Mouse (Mus musculus) common myeloid progenitor, adult 5-6 weeks (primary cell): ENCODE measurements around the gene Shroom3. TPM values are rescaled to one million over a fixed set of nuclear protein-coding genes. Genes with fewer than 3 reads are reported as not detected.

Source experiments
- ATAC-seq: replicated peaks from 2 replicates; pipeline ENCODE4 v1.8.0; 2016; ENCODE audit warnings: low read depth, mild to moderate bottlenecking, moderate TSS enrichment, inconsistent platforms; ENCODE audit not compliant: poor library complexity, severe bottlenecking
- total RNA-seq: library from RNA; stranded (forward); fragments of 200-1000, 187-1606 nt; gene quantifications from 2 replicates; pipeline ENCODE4 v1.2.3, GENCODE M21; 2017

The Shroom3 gene
- total RNA-seq, 1 experiment from 2014 or later, result 0.05 TPM

DNA sequence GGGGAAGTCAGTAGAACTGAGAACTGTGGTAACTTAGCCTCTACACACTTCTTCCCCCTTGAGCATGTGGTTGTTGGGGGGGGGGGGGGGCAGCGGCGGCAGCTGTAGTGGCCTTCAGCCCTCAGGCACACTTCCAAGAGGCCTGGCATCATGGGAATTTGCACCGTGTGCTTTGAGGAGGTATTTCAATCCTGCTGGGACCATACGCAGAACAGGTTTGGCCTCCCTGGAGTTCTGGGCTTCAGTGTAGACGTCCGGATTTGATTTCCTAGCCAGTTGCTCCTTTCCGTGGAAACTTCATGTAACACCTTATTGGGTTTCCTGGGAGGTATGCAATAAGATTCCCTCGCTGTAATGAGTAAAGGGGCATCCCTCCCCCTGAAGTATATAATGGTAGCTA is 105.8 kb downstream of the Shroom3 start:
- ATAC-seq, result no peak

DNA sequence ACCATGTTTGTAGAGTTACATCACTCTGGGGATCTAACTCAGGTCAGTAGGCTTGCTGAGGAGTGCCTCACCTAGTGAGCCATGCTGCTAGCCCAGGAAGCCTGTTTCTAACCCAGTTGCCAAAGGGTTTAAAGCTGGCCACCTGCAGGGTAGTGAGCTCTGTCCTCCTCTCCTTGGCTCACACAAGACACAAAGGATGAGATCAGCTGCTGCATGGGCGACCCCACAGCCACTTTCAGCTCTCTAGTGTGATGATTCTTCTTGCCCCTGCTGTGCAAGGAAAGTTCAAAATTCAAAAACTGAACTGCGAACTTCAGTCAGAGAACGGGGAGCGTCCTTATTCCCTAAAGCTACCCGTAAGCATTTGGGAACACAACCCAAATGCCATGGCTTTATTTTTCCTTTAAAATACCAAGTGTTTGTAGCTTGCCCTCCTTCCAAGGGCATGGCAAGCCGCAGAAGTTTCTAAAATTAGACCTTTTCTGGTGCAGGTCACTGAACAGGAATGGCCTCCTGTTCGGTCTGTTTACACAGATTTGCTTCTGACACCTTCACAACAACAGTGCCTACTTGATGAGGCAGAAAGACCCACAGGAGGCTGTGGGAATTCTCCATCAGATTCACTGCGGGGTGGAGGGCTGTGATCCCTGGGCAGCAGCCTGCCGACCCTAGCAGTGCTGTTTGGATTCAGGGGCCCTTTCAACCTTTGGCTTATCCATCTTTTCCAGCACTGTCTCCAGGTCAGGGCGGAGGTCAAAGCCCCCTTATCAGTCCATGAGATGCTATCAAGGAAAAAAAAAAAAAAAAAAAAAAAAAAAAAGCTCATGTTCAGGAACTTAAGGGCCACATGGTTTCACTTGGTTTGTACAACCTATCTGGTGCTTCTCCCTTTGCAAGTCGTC is 113.1 kb downstream of the Shroom3 start:
- no peak for ATAC-seq

DNA sequence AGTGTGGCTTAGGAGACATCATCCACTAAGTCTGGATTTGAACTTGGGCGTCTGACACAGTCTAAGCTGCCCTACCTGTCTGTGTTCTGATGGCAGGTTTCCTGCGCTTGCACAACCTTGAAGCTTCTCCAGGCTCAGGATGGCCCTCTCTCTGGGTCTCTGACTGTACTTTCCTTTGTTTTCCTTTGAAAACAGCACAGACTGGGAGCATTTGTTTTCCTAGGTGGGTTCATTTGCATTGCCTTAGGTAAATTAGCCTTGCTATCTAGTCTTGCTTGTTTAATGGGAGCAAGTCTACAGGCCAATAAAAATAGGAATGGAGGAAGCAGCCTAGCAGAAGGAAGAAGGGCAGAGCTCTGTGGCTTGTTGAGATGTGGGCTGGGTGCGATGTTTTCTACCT is 114.7 kb downstream of the Shroom3 start:
- no peak for ATAC-seq

DNA sequence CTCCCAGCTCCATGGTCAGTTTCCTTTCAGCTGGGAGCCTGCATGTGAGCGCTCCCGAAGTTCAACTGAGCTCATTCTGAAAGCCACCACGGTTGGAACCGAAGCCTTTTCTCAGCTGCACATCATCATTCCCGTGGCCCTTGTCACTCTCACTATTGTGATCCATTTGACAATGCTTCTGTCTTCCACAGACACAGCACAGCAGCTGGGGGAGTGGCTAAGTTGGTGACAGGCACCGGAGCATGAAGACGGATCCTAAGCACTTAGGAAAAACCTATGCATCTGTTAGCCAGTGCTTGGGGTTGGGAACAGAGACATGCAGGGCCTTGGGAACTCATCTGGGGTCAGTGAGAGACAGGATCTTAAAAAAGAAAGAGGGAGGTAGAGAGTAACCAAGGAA is 121.1 kb downstream of the Shroom3 start:
- no peak for ATAC-seq

DNA sequence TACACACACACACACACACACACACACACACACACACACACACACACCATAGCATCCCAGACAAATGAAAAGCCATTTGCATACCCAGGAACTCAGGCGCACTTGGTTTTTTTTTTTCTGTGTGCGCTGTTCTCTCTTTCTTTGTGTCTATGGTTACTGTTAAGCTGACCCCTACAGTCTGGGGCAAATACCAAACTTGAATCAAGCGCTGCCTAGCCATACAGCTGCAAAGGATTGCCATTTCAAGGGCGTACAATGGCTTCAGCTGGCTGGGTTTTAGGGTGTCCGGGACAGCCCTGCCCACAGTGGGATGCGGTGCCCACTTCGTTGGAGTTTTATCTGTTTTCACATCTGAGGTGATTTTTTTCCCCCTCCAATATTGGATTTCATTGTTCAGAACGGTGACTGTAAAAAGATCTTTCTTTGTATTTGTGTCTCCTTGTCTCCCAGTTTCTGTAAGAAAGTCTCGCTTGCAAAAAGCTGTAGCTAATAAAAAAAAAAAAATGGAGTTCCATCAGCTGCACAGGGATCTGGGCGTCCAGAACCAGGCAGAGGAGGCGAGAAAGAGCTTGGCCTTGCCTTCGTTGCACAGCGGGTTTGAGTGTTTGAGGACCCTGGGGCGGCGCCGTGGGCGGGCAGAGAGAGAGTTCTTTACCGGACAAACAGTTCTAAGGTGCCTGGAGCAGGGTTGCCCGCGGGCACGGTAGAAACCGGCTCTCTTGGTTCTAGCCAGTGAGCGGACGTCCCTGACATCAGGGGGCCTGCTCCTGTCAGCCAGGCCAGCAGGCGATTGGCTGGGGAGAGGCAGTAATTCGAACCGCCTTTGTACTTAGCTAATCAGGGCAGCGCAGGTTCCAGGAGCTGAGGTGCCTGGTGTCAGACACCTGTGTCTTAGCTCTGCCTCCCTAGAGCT is 125.5 kb downstream of the Shroom3 start:
- peak; percentile 73 for ATAC-seq

DNA sequence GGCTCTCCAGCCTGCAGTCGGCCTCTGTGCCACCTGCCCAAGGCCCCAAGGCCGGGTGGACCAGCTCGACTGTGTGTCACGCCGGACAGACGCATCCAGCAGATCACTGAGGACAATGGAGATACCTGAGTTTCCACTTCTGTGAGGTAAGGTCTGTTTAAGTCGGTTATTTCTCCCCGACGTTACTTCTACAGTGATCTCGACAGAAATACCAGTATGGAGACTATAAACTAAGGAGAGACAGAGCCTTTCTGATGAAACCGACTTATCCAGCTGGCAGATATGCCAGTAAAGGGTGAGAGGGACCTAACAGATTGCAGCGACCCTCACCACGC is 126.1 kb downstream of the Shroom3 start:
- ATAC-seq, result no peak

DNA sequence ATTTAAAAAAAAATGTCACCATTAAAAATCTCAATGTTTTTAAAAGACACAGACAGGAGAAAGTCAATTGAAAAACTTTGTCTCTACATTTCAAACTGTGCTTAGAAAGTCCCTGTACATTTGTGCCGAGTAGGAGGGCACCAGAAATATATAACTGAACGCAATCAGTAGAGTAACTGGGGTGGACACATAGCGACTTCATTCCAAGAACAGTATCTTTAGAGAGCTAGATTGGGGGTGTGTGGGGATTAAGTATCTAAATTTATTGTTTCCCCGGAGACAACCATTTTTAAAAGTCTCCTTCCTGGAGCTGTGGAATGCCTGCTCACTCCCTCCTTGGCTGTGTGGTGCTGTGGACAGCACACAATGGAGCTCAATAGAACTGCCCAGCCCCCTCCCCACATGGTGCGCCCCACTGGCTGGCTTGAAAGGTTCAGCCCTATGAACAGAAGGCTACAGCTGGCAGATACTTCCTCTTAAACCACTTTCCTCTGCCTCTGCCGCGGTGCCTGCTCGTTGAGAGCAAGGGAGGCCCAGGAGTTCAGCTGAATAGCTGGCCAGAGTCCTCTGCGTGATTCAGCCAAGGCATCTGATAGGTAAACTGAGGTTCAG is 127.8 kb downstream of the Shroom3 start:
- peak; percentile 48; the same call in 1 of the 2 replicates for ATAC-seq

DNA sequence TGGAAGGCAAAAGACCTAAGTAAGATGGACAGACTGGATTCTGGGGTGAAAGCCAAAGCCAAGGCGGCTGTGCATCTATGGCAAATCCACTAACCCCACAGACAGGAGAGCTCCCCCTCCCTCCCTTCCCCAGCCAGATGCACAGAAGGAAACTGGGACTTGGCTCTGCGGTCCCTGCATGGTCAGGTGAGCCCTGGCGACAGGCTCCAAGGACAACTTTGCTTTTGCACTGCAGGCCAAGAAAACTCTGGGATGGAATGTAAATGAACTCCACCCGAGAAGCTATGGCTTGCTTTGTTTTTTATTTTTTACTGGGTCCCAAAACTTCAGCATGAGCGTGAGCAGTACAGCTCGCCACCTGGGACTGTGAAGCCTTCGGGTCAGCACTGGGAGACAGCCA is 128.5 kb downstream of the Shroom3 start:
- ATAC-seq, result no peak

DNA sequence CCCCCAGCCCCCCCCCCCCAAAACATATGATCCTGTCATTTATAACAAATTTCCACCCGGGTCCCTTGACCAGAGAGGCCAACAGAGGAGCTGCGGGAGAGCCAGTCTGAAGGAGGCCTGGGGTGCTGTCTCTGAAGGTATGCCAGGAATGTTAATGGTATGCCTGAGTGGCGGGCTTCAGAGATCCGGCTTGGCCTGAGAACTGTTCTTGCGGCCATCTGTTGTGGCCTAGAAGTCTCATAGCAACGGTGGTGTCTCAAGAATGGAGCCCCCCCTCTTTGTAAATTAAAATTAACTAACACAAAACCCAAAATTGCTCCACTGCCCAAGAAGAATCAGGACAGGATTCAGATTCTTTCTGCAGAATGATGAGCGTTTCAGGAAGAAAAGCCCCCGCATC is 129.7 kb downstream of the Shroom3 start:
- no peak for ATAC-seq

DNA sequence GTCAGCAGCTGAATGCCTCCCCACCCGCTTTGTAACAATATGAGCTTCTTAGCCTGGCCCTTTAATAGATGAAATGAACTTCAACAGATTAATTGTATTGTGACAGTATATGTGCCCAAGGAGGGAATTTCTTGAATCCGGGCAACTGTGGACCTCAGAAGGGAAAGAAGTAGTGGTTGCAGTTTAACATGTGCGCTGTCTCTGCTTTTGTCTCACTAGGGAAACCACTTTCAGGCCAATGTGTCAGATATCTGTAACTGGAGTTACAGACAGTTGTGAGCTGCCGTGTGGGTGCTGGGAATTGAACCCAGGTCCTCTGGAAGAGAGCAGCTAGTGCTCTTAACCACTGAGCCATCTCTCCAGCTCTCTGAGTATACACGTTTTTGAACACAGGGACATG is 130.3 kb downstream of the Shroom3 start:
- ATAC-seq, result no peak

DNA sequence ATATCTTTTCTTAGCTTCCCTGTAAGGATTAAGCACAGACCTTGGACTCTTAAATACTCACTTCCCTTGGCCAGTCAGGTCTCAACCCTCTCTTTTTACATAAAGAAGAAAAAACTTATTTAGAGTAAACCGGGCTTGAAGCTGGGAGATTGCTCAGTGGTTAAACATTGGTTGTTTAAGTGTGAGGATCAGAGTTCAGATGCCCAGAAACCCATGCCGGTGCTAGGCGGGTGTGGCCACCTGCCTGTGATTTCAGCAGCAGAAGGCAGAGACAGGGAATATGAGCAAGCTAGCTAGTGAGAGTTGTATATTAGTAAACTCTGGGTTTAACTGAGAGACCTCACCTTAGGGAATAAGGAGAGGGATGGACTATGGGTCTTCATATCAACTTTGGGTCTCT is 131.4 kb downstream of the Shroom3 start:
- no peak for ATAC-seq

DNA sequence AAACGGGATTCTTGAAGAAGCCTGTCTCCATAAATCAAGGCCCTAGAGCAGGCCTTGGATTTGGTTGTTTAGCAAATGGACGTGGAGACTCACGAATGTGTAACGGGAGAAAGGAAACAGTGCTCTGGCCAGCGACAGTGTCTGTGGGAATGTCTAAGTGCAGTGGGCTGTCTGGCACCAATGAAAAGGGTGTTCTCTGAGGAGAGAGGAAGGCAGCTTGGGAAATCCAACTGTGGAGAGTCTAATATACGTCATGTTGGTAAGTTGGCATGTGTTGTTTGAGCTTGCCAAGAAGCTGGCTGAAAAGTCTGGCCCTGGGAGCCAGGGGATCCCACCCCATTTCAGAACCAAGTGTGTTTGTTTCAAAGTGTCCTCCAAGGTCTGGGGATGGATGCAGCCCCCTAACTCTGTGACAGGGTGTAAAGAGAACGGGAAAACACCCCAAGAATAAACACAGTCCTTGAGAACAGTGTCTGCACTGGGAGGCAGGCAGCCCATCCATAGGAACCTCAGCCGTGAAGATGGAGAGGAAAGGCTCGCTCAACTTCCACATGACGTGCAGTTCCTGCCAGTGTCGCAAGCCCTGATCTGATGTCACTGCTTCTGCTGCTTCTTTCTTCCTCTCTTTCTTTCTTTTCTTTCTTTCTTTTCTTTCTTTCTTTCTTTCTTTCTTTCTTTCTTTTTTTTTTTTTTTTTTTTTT is 134.0 kb downstream of the Shroom3 start:
- ATAC-seq, result no peak

DNA sequence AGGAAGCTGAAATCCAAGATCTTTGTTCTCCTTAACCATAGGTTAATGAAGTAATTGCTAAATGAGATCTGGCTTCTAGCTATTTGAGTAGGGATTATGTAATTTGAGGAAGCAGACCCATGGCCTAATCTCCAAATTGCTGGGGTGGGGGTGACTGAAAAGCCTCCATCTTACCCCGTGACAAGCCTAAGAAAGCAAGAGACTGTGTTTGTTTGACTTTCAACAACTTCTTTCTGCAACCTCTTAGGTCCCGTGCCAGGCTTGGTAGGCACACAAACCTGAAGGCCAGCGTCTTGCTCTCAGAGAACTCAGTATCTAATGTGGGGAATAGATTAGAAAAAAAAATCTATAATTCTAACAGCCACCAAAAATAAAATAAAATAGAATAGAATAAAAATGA is 138.1 kb downstream of the Shroom3 start:
- ATAC-seq, result no peak

DNA sequence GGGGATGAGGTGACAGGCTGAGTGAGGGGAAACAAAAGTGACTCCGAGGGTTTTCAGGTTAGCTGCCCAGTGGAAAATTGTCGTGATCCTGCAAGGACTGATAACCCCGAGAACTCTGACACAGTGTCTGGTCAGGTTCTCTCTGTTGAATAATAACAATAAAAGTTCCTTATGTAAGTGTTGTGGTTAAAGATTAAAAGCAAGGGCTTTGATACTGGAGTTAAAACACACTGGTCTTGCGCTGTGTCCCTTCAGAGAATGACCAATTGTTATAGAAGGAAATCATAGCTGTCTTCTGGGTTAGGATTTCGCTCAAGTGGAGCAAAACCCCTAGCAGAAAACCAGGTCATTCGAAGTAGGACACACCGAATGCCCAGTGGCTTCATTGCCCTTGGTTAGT is 140.3 kb downstream of the Shroom3 start:
- no peak for ATAC-seq

DNA sequence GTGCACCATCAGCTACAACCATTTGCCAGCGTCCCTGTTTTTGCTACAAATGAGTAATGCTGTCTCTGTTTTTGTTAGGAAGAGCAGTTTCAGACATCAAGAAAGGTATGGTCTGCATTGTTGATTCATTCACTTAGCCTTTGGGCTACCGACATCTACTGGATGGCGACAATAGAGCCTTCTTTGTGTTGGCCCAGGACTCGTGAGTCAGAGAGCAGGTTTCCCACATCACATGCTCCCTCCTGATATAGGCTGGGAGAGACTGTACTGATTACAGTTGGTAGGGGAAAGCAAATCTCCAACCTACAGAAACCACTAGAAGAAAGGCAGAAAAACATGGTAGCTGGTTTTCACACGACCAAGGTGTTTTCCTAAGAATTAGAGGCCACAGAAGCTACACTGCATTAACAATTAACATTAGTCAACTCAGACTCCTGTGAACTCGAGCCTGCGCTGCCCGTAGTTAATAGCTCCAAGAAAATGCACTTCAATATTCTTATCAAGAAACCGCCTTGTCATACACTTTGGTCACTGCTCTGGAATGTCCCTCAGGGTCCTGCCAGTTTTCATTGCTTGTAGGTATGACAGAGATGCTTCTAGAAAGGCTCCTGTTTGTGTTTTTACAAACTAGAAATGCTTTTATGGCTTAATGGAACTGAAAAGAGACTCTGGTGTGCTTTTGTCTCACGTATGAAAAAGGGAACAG is 141.2 kb downstream of the Shroom3 start:
- no peak for ATAC-seq

DNA sequence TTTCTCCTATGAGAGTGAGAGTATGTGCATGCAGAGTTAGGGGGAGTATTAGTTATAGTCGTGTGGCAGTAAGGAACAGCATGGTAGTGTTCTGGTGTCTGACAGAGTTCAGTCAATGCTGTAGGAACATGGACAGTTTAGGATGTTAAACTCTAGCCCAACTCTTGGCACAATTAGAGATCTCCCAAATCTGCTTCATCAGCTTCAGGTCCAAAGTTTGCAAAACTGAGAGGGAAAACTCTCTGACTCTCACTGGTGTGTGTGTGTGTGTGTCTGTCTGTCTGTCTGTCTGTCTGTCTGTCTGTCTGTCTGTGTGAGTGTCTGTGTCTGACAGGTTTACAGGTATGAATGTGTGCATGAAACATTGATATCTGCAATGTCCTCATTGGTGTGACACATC is 147.2 kb downstream of the Shroom3 start:
- no peak for ATAC-seq

DNA sequence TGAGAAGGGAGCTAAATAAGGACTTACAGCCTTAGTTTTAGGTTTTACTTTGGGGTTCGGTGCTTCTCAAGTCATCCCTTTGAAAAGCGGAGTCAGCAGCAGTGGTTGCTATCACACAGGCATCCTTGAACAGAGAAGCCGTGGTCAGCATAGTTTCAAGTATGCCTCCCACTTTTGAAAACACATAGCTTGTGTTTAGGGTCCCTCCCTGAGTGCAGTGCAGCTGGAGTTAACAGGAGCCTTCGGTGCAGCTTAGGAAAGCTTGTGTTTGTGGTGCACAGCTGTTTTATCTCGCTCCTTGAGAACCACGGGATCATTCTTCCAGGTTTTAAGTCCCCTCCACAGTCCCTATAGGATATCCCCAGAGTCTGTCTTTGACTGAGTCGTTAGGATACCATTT is 151.3 kb downstream of the Shroom3 start:
- ATAC-seq, result no peak

DNA sequence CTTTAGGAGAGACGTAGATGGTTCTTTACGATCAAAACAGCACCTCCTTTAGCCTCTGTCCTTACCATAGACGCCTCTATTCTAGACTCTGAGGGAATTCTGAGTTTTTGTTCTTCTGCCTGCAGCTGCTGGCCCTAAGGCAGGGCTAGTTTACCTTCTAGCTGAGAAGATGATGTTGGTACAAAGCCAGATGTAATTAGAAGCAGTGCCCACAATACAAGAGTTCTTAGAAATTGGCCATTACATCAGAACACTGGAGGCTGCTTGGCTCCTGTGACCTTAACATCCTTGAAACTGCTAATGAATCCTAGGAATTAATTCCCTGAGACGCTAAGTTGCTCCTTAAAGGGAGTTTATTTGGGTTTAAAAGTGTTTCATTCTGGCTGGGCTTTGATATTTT is 154.1 kb downstream of the Shroom3 start:
- no peak for ATAC-seq

DNA sequence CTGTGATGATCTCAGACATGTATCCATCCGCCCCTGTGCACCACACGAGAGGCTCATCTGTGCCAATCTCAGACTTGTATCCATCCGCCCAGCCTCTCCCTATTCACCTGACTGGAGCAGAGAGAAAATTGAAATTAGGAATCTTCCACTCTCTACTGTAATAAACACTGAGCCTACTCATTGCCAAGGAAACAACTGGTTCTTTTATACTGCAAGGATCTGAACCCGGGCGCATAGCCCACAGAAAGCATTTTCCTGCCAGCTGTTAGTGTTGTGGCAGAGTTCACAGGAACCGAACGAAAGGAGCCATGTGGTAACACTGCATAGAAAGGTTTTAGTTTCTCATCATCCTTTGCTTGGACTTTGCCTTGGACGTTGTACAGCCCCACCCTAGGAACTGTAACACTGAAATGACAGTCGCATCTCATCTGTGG is 155.1 kb downstream of the Shroom3 start:
- ATAC-seq, result no peak

DNA sequence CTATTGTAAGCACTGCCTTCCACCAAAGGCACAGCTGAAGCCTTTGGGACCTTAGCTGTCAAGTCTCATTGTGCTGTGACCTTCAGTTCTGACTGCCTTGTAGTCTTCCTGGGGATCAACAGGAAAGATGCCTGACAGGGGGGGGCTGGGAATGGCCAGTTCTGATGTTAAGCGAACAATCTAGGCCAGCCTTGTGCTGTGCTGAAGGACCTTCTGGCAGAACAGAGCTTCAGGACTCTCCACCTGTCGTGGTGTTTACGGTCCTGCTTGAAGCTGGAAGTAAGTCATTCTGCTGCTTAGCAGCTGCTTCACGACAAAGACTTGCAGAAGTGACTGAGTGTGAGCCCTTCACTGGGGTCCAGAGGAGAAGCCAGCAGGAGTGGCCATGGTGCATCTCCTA is 156.1 kb downstream of the Shroom3 start:
- no peak for ATAC-seq
